Mouse (Mus musculus) hindbrain, embryonic 16.5 days (tissue): ENCODE results near the gene Irf9. TPM values are rescaled to one million over a fixed set of nuclear protein-coding genes. Genes with fewer than 3 reads are reported as not detected.

Experiments
- ATAC-seq: fragments of 200-750 bp; cut with Nextera tagmentation; 2 replicates; pipeline ENCODE4 v1.8.0; 2017; ENCODE audit warnings: moderate TSS enrichment, moderate library complexity
- H3K27ac ChIP-seq: fragments of 300-500 bp; sonication (generic); 2 replicates; pipeline ENCODE4 v1.5.1; 2014; ENCODE audit warnings: low read depth, mild to moderate bottlenecking, control low read depth, low read length, moderate library complexity
- H3K27me3 ChIP-seq: fragments of 300-500 bp; sonication (generic); replicated peaks from 2 replicates; pipeline ENCODE4 v1.6.1; 2014; ENCODE audit warnings: low read length; ENCODE audit not compliant: control insufficient read depth, insufficient read depth
- H3K36me3 ChIP-seq: fragments of 300-500 bp; sonication (generic); 2 replicates; pipeline ENCODE4 v1.6.1; 2014; ENCODE audit warnings: mild to moderate bottlenecking, low read length, moderate library complexity, mixed read lengths; ENCODE audit not compliant: control insufficient read depth, insufficient read depth
- H3K4me1 ChIP-seq: fragments of 300-500 bp; sonication (generic); 2 replicates; pipeline ENCODE4 v1.6.1; 2014; ENCODE audit warnings: low read depth, low read length; ENCODE audit not compliant: control insufficient read depth, insufficient read depth
- H3K4me2 ChIP-seq: fragments of 300-500 bp; sonication (generic); 2 replicates; pipeline ENCODE4 v1.6.1; 2014; ENCODE audit warnings: mild to moderate bottlenecking, low read length, control low read depth, moderate library complexity
- H3K4me3 ChIP-seq: fragments of 300-500 bp; sonication (generic); 2 replicates; pipeline ENCODE4 v1.5.1; 2014; ENCODE audit warnings: mild to moderate bottlenecking, low read length, control low read depth, moderate library complexity
- H3K9ac ChIP-seq: fragments of 300-500 bp; sonication (generic); 2 replicates; pipeline ENCODE4 v1.6.1; 2014; ENCODE audit warnings: low read depth, mild to moderate bottlenecking, control low read depth, low read length, moderate library complexity
- H3K9me3 ChIP-seq: fragments of 300-500 bp; sonication (generic); 2 replicates; pipeline ENCODE4 v1.6.1; 2014; ENCODE audit warnings: mild to moderate bottlenecking, low read length, moderate library complexity; ENCODE audit not compliant: control insufficient read depth
- WGBS: fragments of 180-500 bp; shearing (Covaris S2); extraction: QIAGEN DNeasy Blood & Tissue Kit; methylation state at CpG from one replicate; pipeline ENCODE4 v1.1.7; 2014; 5-methylcytosine and 5-hydroxymethylcytosine counted together
- polyA plus RNA-seq: library from polyadenylated mRNA; unstranded; fragments of >200 nt; fragmentation: Nextera tagmentation; extraction: Ambion mirVana; gene quantifications from 2 replicates; pipeline ENCODE4 v1.2.1, GENCODE M21; 2015

Gene Irf9
- 9.7 and 10.6 TPM in 2 replicates for polyA plus RNA-seq

DNA sequence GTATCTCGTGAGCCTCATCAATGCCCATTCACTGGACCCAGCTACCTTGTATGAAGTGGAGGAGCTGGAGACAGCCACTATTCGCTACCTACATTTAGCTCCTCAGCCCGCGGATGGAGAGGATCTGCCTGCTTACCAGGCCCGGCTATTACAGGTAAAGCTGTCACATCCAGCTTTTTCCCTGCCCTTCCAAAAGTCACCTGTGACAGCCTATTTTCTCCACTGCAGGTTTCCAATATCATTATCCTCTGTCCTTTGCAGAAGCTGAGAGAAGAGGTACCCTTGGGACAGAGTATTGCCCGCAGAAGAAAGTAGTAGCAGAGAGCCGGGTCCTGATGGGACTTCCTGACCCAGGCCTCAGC is at the start of gene Irf9:
TSS of gene Irf9 (plus strand) at position 301 of the 362 bp plus-strand sequence.
- Histone ChIP-seq H3K9me3 (no peaks in the 10 kb centered on the region), H3K9ac (peak within 1 kb of the TSS; percentile 57), H3K27me3 (no peaks in the 10 kb centered on the region), H3K27ac (peak within 1 kb of the TSS; percentile 49), H3K36me3 (peaks cover 51% of the 10 kb centered on the region), H3K4me2 (peak within 1 kb of the TSS; percentile 49), H3K4me3 (peak within 1 kb of the TSS; percentile 35), H3K4me1 (no peaks in the 10 kb centered on the region)
- no peak for ATAC-seq
- WGBS, result 92% methylated on average over 7 of the region's 7 CpGs

- no peak overlapping the region for H3K4me3 ChIP-seq
- no peak overlapping the region for H3K9ac ChIP-seq
- H3K4me2 ChIP-seq, result no peak overlapping the region
- H3K36me3 ChIP-seq, result no peaks in the 10 kb centered on the region
- H3K27ac ChIP-seq, result no peak overlapping the region
- no peak for ATAC-seq
- peaks cover 2% of the 10 kb centered on the region for H3K4me1 ChIP-seq
- H3K9me3 ChIP-seq, result no peaks in the 10 kb centered on the region
- H3K27me3 ChIP-seq, result no peaks in the 10 kb centered on the region
Observed at GRCm38 (mm10) chr14:55554635-55555034, 48.7 kb upstream of the Irf9 start.

- Histone ChIP-seq H3K9ac (no peak overlapping the region), H3K4me3 (no peak overlapping the region), H3K9me3 (no peaks in the 10 kb centered on the region), H3K4me1 (peaks cover 2% of the 10 kb centered on the region), H3K36me3 (no peaks in the 10 kb centered on the region), H3K27me3 (no peaks in the 10 kb centered on the region), H3K4me2 (no peak overlapping the region), H3K27ac (no peak overlapping the region)
- WGBS, result 87% methylated on average over 3 of the region's 3 CpGs
- ATAC-seq, result no peak
Observed at GRCm38 (mm10) chr14:55555788-55556187, 47.6 kb upstream of the Irf9 start.

DNA sequence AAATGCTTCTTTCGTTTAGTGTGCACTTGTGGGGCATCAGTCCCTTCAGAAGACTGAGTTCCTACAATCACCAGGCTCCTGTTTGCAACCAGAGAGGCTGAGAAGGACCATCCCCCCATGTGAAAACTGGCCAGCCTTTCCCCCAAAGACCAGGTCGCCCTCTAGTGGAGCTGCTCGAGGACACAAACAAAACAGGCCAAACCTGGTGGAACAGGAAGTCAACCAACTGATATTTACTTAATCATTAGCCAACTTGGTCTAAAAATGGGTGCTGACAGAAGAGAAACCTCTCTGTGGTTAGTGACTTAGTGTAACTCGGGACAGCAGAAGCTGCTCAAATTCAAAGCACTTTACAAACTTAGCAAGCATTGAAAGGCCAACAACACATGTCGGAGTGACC is 46.4 kb upstream of the Irf9 start:
- Histone ChIP-seq H3K4me3 (no peak overlapping the region), H3K9me3 (no peaks in the 10 kb centered on the region)
- ATAC-seq, result no peak

DNA sequence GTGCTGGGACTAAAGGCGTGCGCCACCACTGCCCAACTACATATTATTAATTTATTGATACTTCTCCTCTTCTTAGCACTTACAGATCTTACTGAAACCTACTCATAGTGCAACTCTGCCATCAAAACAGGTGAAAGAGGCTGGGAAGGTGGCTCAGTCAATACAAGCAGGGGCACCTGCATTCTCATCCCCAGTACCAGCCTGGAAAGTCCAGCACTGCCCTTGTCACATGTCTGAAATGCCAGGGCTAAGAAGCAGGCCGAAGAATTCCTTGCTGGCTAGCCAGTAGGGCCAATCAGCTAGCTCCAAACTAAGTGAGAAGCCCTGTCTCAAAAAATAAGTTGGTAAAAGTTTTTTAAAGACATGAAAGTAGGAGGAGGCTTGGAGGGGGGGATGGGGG is 45.8 kb upstream of the Irf9 start:
- no peak overlapping the region for H3K4me3 ChIP-seq
- H3K9me3 ChIP-seq, result no peaks in the 10 kb centered on the region
- no peak for ATAC-seq
- no peak overlapping the region for H3K27ac ChIP-seq
- no peak overlapping the region for H3K4me2 ChIP-seq
- 85% methylated on average over 3 of the region's 3 CpGs for WGBS
- peaks cover 15% of the 10 kb centered on the region for H3K4me1 ChIP-seq
- no peak overlapping the region for H3K9ac ChIP-seq
- no peaks in the 10 kb centered on the region for H3K36me3 ChIP-seq
- no peaks in the 10 kb centered on the region for H3K27me3 ChIP-seq

More for the DNA sequence above, 46.4 kb upstream of the Irf9 start:
- Histone ChIP-seq H3K4me1 (peaks cover 13% of the 10 kb centered on the region), H3K36me3 (no peaks in the 10 kb centered on the region), H3K27me3 (no peaks in the 10 kb centered on the region), H3K4me2 (no peak overlapping the region), H3K27ac (no peak overlapping the region), H3K9ac (no peak overlapping the region)
- 23% methylated on average over 5 of the region's 5 CpGs for WGBS

DNA sequence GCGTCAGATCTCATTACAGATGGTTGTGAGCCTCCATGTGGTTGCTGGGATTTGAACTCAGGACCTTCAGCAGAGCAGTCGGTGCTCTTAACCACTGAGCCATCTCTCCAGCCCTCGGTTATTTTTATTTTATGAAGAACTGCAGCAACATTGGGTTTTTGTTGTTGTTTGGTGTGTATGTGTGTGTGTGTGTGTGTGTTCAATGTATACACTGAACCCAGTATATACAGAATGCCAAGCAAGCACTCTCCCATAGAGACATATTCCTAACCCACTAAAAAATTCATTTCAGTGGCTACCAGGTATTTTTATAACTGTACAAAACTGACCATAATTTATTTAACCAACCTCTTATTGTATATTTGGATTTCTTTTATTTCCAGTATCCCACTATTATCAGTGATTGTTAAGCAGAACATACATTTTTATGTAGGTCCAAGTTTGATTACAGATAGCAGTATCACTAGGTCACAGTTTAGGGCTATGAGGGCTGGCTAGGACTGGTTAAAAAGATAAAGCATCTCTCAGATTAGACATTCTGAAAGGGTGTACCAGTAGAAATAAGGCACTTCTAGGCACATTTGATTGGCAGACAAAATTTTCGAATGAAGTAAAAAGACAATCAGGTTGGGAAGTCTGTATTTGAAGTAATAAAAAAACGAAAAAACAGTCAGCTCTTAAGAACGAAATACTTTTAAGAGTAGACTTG is 44.5 kb upstream of the Irf9 start:
- peaks cover 15% of the 10 kb centered on the region for H3K4me1 ChIP-seq
- H3K27ac ChIP-seq, result no peak overlapping the region; the same call in 1 of the 2 replicates
- no peak for ATAC-seq
- no peak overlapping the region; the same call in 1 of the 2 replicates for H3K9ac ChIP-seq
- H3K9me3 ChIP-seq, result no peaks in the 10 kb centered on the region
- 62% methylated on average over 6 of the region's 6 CpGs for WGBS
- peaks cover 5% of the 10 kb centered on the region; the same call in 1 of the 2 replicates for H3K36me3 ChIP-seq
- H3K4me3 ChIP-seq, result peak overlapping the region; percentile 67; the same call in 1 of the 2 replicates
- H3K27me3 ChIP-seq, result no peaks in the 10 kb centered on the region
- peak overlapping the region; percentile 68 for H3K4me2 ChIP-seq

GRCm38 (mm10) chr14:55559799-55560201 is 43.6 kb upstream of the Irf9 start, which contains the start of gene Dcaf11:
TSS of gene Dcaf11 (plus strand) at chr14:55560006.
- peak within 1 kb of the TSS; percentile 67 for H3K4me3 ChIP-seq
- under 1% methylated on average over 27 of the region's 27 CpGs for WGBS
- H3K36me3 ChIP-seq, result peaks cover 5% of the 10 kb centered on the region
- peak; percentile 76 for ATAC-seq
- H3K27me3 ChIP-seq, result no peaks in the 10 kb centered on the region
- H3K9me3 ChIP-seq, result no peaks in the 10 kb centered on the region
- H3K27ac ChIP-seq, result peak within 1 kb of the TSS; percentile 98
- peak within 1 kb of the TSS; percentile 87 for H3K4me2 ChIP-seq
- H3K4me1 ChIP-seq, result peaks cover 15% of the 10 kb centered on the region
- peak within 1 kb of the TSS; percentile 88 for H3K9ac ChIP-seq

DNA sequence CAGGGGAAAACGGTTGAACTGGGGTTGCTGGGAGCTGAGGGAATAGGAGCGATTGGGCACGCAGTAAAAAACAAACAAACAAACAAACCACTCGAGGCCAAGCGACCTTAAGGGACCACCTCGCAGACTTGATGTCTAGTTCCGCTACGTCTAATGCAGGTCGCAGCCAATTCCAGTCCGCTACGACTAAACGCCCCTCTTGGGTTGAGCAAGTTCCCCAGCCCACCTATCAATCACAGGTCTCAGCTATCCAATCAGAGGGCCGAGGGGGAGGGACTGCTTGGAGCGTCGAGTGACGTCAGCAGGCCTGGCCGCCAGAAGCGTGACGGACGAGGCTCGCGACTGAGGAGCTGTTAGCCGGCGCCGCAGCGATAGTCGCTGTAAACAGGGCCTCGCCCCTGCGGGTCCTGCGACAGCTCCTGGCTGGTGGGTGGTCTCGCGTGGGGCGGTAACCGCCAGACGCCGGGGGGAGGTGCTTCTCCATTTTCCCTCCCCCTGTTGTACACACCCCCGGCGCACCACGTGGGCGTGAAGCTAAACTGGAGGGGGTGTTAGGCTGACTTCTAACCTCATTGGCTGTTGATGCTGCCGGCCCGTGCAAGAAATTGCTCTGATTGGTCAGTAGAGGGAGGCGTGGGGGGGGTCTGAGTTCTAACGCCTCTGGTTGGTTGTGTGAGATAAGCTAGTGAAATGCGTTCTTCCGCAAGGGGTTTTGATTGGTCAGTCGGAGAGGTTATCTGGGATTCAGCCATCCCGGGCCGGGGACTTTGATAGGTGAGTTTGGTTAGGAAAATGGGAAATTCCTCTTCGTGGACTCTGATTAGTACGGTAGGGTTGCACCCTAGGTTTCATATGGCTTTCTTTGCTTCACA is 42.9 kb upstream of the Irf9 start, which contains the start of gene A730061H03Rik:
TSS of gene A730061H03Rik (minus strand) at position 205 of the 872 bp plus-strand sequence.
- Histone ChIP-seq H3K9me3 (no peaks in the 10 kb centered on the region), H3K36me3 (peaks cover 8% of the 10 kb centered on the region), H3K27me3 (no peaks in the 10 kb centered on the region), H3K9ac (peak within 1 kb of the TSS; percentile 88), H3K4me2 (peak within 1 kb of the TSS; percentile 87), H3K4me3 (peak within 1 kb of the TSS; percentile 67), H3K4me1 (peaks cover 15% of the 10 kb centered on the region), H3K27ac (peak within 1 kb of the TSS; percentile 98)
- WGBS, result under 1% methylated on average over 47 of the region's 51 CpGs
- ATAC-seq, result peak; percentile 96

DNA sequence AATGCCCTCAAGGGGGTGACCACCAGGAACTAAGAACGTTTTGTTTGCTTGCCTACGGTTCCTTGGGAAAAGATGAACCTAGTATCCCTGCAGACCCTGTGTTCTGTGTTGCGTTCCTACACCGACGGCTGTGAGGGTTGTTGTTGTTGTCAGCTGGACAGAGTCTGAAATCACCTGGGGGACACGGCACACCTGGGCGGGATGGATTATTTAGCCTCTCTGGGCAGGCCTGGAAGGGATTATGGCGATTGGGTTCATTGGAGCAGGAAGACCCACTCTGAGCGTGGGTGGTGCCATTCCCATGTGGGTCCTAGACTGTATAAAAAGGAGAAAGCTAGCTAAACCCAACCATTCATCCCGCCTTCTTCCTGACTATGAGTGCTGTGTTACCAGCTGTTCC is 41.5 kb upstream of the Irf9 start:
- H3K9ac ChIP-seq, result no peak overlapping the region
- peaks cover 15% of the 10 kb centered on the region for H3K4me1 ChIP-seq
- H3K36me3 ChIP-seq, result peaks cover 22% of the 10 kb centered on the region
- 87% methylated on average over 10 of the region's 10 CpGs for WGBS
- no peak overlapping the region for H3K27ac ChIP-seq
- H3K4me3 ChIP-seq, result no peak overlapping the region
- H3K9me3 ChIP-seq, result no peaks in the 10 kb centered on the region
- H3K4me2 ChIP-seq, result no peak overlapping the region; the same call in 1 of the 2 replicates
- H3K27me3 ChIP-seq, result no peaks in the 10 kb centered on the region
- ATAC-seq, result no peak
